Mouse (Mus musculus): ENCODE data around the gene Gbe1.

DNA sequence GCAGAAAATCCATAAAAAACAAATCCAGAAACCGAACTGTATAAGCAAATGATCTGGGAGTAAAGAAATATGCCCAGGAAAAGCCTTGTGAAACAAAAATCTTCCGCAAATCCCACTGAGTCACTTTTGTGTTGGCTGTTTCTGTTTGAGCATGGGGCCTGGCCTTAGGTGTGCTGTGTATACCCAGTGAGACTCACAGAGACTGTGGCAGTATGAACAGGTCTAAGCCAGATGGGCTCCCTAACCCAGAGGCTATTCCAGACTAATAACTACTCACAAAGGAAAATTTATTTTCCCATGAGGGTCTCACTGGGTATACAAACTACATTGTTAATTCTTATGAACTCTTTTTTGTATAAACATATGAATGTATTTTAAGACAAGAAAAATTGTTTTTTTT is 67.3 kb downstream of the Gbe1 start:
- TF ChIP-seq CTCF (IDR thresholded peaks at IDR 0.05; ENCODE audit: extremely low read depth, insufficient read depth, low read length) (no peak), POLR2A (IDR thresholded peaks at IDR 0.05; ENCODE audit: extremely low read depth, insufficient read depth, low read length) (no peak)
